Mouse (Mus musculus): ENCODE measurements around the gene Tfip11.

- no peak for TF ChIP-seq CTCF (IDR thresholded peaks at IDR 0.05; ENCODE audit: low read depth)
- TF ChIP-seq EP300 (IDR thresholded peaks at IDR 0.05; ENCODE audit: low read depth), result no peak
Observed at GRCm38 (mm10) chr5:112385973-112386372, 59.8 kb downstream of the Tfip11 start.
